Mouse (Mus musculus) left cerebral cortex, adult 2 months (tissue): Measurements from ENCODE around the gene Irak1. TPM values are rescaled to one million over a fixed set of nuclear protein-coding genes. Genes with fewer than 3 reads are reported as not detected.

ENCODE experiments used
- DNase-seq, 2 experiments: peaks; one replicate each; pipeline ENCODE4 v3.0.0; 2021 to 2022; ENCODE audit warnings: low spot score in 2 of 2, mixed read lengths in 1 of 2; ENCODE audit errors: extremely low spot score in 1 of 2
- H3K27ac ChIP-seq: fragments of 200-600 bp; 2 replicates; pipeline ENCODE4 v1.8.1; 2022
- H3K4me3 ChIP-seq: fragments of 200-600 bp; 2 replicates; pipeline ENCODE4 v1.8.1; 2022
- CTCF ChIP-seq: fragments of 200-600 bp; IDR thresholded peaks from 2 replicates; pipeline ENCODE4 v1.8.1; 2022; ENCODE audit warnings: antibody characterized with exemption, mild to moderate bottlenecking, moderate library complexity
- intact Hi-C: fragments of 180-260 bp; cut with DNase I; formaldehyde crosslinking; loops from one replicate; pipeline ENCODE4 v1.15.1; 2025
- microRNA-seq, 2 experiments: library from miRNA; unstranded; fragments of <30 nt; microRNA quantifications; one replicate each; pipeline ENCODE4 v1.2.0; 2021
- total RNA-seq, 2 experiments: library from RNA; stranded (reverse); gene quantifications; 2 replicates each; pipeline ENCODE4 v1.2.3; 2021

Irak1 gene
- total RNA-seq, 2 experiments from 2014 or later = 47.9 to 54.2 TPM

DNA sequence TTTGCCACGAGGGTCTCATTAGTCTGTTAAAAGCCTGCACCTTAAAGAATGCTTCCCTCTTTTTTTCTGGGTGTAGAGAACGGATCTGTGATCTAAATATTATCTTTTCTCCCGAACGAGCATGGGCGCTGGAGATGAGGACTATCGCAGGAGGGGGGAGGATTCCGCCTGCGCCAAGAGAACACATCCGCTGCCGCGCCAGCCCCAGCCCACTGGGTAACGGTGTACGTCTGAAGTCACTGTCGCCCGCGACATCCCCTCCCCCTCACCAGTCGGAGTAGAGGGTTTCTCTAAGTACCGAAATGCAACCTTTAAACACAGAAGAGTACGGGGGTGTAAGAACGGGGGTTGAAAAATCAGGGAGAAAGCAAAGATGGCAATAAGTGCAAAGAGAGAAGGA, 58.4 kb downstream of the Irak1 start:
- H3K4me3 ChIP-seq = peak overlapping the region; percentile 70
- peak; percentile 70 to 73 for DNase-seq
- intact Hi-C loops = loop anchor here (10.0 kb wide), 2 partner anchors 309 to 449 kb away; partner anchors contain the start of gene Rpl10
- no peak for TF ChIP-seq CTCF
- H3K27ac ChIP-seq = peak overlapping the region; percentile 99

DNA sequence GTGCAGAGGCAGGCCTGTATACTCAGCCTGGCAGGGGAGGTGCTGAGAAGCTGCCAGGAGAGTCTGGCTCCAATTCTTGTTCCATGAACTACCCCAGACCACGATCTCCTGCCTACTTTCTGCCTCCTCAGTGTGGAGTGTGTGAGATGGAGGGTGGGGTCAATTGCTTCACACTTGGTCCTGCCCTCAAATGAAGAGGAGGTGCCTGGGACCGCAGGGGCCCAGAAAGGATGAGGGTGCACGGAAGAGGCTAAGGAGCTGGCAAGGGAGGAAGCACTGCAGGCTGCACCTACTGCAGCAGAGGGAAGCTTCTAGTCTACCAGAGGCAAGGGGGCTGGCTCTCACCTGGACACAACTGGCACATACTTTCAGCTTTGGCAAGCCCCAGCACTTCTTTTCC, 59.4 kb downstream of the Irak1 start:
- no peak for DNase-seq
- Histone ChIP-seq H3K4me3 (peak overlapping the region; percentile 41), H3K27ac (no peak overlapping the region)
- intact Hi-C loops = loop anchor here (10.0 kb wide), 2 partner anchors 310 to 450 kb away; partner anchors contain the start of gene Rpl10
- no peak for TF ChIP-seq CTCF

Small RNA genes lying within 50 kb of the gene (microRNA-seq; reads per million reads assigned to microRNA genes)
- gene Mir5132 (7.2 to 12.2 reads per million in 2 experiments), gene Mir718 (0 to 0.97 reads per million in 2 experiments)

Other genes with a start within 250 kb of the Irak1 start
- 1 to 10 TPM; 8.0 to 8.1 TPM for gene Srpk3, start 249.5 kb downstream of the Irak1 start, total RNA-seq
- gene Idh3g, start 237.0 kb downstream of the Irak1 start, total RNA-seq = 100 to 1,000 TPM; 194 to 201 TPM
- 10 to 100 TPM; 91.1 to 91.2 TPM for gene Ssr4, start 236.9 kb downstream of the Irak1 start, total RNA-seq
- 100 to 1,000 TPM; 110 to 119 TPM for gene Pdzd4, start 198.9 kb downstream of the Irak1 start, total RNA-seq
- not detected for gene Avpr2, start 131.8 kb downstream of the Irak1 start, total RNA-seq
- gene L1cam, start 127.8 kb downstream of the Irak1 start, total RNA-seq = 100 to 1,000 TPM; 150 to 161 TPM
- gene Arhgap4, start 102.0 kb downstream of the Irak1 start, total RNA-seq = 1 to 10 TPM; 4.1 to 6.1 TPM
- 10 to 100 TPM; 56.8 to 61.2 TPM for gene Naa10, start 102.0 kb downstream of the Irak1 start, total RNA-seq
- gene Renbp, start 93.1 kb downstream of the Irak1 start, total RNA-seq = 1 to 10 TPM; 5.2 to 6.0 TPM
- 10 to 100 TPM; 74.7 to 75.1 TPM for gene Hcfc1, start 57.6 kb downstream of the Irak1 start, total RNA-seq
- gene Opn1mw, start 103.5 kb upstream of the Irak1 start, total RNA-seq = 1 to 10 TPM in 1 of 2 experiments, under 1 TPM in 1; 0.66 to 1.6 TPM
- gene Mecp2, start 111.4 kb upstream of the Irak1 start, total RNA-seq = 10 to 100 TPM; 85.0 to 89.3 TPM
- not detected for gene Tex28, start 143.9 kb upstream of the Irak1 start, total RNA-seq
- not detected for gene Tktl1, start 153.3 kb upstream of the Irak1 start, total RNA-seq
- gene Flna, start 225.9 kb upstream of the Irak1 start, total RNA-seq = 10 to 100 TPM; 66.7 to 68.9 TPM
- 10 to 100 TPM; 36.0 to 37.7 TPM for gene Emd, start 230.8 kb upstream of the Irak1 start, total RNA-seq
- 100 to 1,000 TPM; 151 to 163 TPM for gene Rpl10, start 246.9 kb upstream of the Irak1 start, total RNA-seq